Mouse (Mus musculus) liver, postnatal 0 days (tissue): Measurements from ENCODE around the gene Hormad2.

Experiments
- CTCF ChIP-seq: sonication (generic); IDR thresholded peaks from 2 replicates; pipeline ENCODE4 v1.5.1; 2016; ENCODE audit warnings: antibody characterized with exemption, low read depth
- EP300 ChIP-seq: IDR thresholded peaks from 2 replicates; pipeline ENCODE4 v1.6.1; 2016; ENCODE audit warnings: antibody characterized with exemption, low read depth, mild to moderate bottlenecking

DNA sequence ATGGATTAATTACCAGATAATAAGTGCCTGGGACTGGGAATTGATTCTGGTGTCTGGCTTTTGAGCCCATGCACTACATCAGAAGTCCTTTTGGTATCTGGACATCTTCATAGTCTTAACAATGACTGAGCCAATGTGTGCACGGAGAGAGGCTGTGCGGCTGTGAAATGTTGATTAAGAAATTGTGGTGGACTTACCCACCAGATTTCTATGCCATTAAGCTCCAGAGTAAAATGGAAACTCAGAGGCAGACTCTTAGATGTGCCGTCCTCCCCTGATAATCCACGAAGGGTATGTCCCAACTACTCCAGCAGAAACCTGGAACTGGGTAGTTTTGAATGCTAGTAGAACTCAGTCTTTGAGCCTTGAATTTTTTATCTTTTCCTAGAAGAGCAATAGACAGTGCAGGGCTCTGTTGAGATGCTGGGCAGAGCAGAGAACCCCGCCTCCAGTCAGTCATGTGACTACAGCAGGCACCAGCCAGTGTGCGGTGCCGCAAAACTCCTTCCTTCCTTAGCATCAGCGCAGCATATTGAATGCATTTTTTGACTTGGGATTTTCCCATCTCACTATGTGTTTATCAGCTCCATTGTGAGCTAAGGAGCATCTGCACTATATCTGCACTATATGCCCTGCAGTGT lies 14.1 kb upstream of the Hormad2 start:
- no peak for TF ChIP-seq CTCF
- no peak for TF ChIP-seq EP300
